Mouse (Mus musculus): ENCODE results near the gene Hspa13.

Gene Hspa13

DNA sequence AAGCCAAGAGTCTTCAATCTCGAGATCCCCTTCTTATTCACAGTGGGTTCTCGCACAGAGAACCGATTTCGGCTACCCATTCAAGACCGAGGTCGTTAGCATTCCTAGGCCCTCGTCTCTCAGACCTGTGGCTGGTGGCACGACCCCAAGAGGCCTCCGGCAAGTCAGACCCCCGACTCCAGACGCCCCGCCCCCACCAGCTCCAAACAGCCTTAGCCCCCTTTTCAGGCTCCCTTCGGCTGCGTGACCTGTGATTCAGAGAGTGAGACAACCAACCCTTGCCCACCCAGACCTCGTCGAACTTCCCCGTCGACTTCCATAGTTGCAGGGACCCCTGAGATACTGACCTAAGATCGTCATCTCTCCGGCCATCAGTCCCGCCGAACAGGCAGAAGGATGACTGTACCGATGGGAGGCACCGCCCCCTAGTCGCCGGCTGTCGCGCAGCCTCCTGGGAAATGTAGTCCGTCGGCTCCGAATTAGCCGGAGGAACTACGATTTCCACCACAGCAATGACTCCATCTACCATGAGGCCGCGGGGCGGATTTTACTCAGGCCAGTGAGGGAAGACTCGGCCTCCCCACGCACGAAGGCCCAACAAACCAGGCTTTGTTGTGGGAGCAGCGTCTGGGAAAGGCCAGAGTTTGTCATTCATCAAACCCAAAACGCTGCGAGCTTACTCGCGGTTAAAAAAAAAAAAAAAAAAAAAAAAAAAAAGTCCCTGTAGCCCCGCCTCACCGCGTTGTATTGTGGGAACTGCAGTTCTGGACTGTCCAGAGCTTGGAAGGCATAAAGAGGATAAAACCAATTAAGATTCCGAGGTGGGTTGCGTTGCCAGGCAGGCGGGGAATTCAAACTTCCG is at the start of gene Hspa13:
Gene Hspa13, minus strand, starts transcription at position 717 of the 862 bp plus-strand sequence.
- peak; percentile 98 to 99 for DNase-seq

DNA sequence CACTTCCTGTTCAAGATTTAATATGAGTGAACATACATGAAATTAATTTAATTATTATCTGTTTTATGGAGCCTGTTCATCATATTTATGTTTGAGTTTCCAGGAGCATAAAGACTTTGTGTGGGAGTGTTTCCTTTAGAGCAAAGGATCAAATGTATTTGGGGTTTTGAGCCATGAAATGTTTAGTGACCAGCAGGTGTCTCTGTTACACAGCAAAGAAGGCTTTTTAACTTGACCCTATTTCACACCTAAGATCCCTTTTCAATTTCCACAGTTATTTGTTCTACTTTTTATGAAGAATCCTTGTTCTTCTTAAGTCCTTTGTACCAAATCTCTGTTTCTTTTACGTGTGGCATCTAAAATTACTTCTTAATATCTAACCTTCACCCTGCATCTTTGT is 12.4 kb upstream of the Hspa13 start:
- no peak for DNase-seq

DNA sequence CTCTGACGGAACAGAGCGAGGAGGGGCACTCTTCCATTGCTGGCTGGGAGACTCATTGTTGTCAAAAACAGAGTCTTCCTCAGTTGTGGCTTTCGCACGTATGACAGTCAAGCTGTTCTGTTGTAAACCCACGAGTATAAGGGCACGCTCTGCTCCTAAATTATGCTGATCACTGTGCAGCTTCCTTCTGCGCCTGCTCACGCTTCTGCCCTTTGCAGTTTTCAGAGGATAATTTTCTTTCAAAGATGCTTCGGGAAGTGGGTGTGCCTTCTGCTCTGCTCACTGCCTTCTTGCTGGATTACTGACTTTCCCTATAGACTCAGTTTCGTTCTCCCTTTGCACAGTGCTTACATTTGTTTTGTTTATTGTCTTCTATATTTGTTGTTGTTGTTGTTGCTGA is 6.3 kb upstream of the Hspa13 start:
- DNase-seq: no peak

DNA sequence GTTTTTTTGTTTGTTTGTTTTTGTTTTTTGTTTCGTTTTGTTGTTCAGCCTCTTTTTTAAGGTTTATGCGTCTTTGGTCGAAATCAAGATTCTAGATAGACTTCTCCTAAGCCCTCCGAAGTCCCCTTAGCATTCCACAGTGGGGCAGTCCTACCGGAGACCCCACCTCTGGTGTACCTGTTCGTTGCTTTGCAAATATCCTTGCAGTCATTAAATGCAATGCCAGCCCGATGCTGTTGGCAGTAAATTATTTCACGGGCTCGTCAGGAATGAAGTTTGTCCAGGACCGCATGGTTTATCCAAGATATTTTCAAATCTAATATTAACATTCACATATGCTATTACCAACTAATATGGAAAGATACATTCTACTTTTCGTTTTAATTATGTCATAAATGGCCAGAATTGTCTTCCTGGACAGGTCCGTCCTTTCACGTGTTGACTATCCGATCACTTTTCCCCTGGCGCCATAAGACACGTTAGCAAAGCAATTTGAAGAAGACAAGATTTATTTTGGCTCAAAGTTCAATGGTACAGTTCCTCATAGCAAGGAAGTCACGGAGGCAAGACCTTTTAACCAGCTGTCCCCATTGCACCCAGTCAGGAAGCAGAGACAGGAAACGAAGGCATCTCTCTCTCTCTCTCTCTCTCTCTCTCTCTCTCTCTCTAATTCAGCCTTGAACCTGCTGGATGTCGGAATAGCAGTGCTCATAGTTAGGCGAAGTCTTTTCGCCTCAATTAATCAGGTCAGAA is 522 bp upstream of the Hspa13 start:
- no peak for DNase-seq

DNA sequence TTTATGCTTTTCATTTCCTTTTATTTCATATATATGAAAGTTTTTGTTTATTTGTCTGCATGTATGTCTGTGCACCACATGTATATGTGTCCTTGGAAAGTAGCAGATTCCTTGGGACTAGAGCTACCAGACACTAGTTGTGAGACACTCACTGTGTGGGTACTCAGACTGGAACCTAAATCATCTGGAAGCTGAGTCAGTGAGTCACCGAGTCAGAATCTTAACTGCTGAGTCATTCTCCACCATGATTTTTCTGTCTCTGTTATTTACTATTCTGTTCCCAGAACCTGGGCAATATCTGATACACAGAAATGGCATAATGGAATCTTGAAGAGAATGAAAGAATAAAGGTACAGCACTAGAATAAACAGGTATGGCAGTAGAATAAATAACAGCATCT is 14.0 kb downstream of the Hspa13 start:
- no peak for DNase-seq

DNA sequence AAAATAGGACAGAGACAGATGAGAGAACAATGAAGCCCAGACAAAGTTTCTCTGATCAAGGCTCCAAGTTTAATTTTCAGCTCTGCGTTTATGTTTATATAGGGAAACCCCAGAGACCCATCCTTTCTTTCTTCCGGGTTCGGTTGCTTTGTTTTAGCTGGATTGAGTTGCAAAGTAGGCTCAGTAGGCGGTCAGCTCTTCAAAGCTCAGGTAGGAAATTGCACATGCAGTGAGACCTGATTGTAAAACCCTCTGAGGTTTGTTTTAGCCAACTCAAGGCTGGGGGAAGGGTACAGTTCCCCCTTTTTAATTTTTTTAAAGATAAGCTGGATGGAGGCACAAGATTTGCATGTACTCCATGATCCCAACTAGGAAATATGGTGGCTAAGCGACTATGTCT is 16.8 kb downstream of the Hspa13 start:
- DNase-seq: no peak

DNA sequence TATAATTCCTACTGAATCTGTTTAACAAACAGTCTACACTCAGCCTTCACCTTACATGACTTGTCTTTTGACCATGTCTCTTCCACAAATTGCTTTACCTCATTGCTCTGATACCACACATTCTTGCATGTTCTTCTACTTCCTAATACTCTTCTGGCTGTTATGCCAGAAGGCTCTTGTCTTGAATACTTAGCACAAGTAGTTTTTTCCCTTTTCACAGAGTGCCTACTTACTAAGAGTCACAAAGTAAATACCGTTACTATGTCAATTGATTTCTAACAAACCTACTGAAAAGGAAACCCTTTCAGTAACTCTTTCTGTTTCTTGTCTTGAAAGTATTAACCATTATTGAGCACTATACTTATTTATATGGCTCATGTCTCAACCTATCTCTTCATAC is 18.0 kb downstream of the Hspa13 start:
- DNase-seq: peak in 1 of 2 experiments; percentile 9

DNA sequence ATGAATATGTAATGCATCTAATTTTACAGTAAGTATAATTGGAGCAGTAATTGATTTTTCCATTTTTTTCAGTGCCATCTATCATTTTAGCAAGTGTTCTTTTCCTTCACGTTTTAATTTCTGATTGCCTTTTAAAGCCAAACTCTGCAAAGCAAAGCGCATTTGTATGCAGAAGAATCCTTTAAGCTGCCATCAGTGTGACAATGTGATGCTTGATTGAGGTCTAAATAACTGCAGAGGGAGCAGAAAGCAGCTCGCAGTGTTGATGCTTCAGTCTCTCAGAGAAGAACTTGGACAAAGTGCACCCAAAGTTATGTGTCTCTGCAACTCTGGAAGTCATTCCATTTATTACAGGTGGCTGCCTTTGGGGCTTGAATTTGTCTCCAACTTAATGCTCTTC is 22.9 kb downstream of the Hspa13 start:
- no peak for DNase-seq

DNA sequence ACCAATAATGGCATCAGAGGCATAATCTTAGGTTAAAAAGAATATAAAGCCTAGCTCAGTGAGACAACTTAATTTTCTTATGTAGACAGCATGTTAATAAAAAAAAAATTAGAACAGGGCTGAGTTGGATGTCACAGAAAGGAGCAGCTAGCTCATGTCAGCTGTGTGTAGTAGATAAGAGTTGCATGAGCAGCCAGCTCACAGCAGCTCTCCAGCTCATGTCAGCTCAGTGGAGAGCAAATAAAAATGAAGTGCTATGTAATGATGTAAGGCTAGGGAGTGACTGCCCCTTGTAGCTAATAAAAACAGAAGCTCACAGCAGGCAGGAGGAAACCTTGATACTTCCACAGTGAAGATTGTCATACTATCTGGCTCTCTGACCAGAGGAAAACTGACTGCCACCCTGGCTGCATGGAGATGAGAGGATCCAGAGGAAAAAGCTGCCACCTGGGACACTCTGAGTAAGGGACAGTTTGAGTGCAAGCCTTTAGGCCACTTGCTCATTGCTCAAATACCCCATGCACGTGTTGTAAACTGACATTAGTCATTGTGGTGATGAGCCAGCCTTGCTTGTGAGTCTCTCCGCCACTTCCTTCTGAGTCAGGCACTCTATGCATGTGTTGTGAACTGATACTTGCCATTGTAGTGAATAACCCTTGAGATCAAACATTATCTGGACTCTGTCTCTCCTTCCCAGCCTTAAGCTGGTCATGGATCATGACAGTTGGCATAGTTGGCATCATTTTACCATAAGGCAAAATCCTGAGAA is 49.3 kb downstream of the Hspa13 start:
- DNase-seq: no peak

DNA sequence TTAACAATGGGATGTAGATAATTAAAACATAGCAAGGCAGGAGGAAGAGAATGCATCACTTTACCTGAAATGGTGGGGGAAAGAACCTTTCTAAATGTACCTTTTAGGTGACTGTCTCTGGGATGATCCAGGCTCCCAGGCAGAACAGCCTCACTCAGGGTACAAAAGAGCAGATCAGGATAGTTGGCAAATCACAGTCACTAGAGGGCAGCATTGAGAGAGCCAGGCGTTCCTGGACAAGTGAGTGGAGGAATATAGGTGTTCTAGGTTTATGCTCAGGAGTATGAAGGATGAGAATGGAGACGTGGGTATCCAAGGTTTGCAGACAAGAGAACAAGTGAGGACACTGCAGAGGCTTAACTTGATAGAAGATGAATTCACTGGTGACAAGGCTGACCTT is 70.7 kb downstream of the Hspa13 start:
- DNase-seq: peak; percentile 13 to 38
